Mouse (Mus musculus) midbrain, embryonic 13.5 days (tissue): ENCODE results near the gene Srgap2. TPM values are rescaled to one million over a fixed set of nuclear protein-coding genes. Genes with fewer than 3 reads are reported as not detected.

Source experiments
- ATAC-seq: fragments of 200-750 bp; cut with Nextera tagmentation; 2 replicates; pipeline ENCODE4 v1.8.0; 2017; ENCODE audit warnings: mild to moderate bottlenecking, moderate TSS enrichment, moderate library complexity
- H3K27ac ChIP-seq: fragments of 300-500 bp; sonication (generic); 2 replicates; pipeline ENCODE4 v1.5.1; 2015; ENCODE audit warnings: inconsistent platforms, mild to moderate bottlenecking, moderate library complexity
- H3K27me3 ChIP-seq: fragments of 300-500 bp; sonication (generic); 2 replicates; pipeline ENCODE4 v1.6.1; 2015; ENCODE audit warnings: mild to moderate bottlenecking, inconsistent platforms
- H3K36me3 ChIP-seq: fragments of 300-500 bp; sonication (generic); 2 replicates; pipeline ENCODE4 v1.6.1; 2015; ENCODE audit warnings: mild to moderate bottlenecking, inconsistent platforms
- H3K4me1 ChIP-seq: fragments of 300-500 bp; sonication (generic); replicated peaks from 2 replicates; pipeline ENCODE4 v1.6.1; 2015; ENCODE audit warnings: inconsistent platforms
- H3K4me2 ChIP-seq: fragments of 300-500 bp; sonication (generic); replicated peaks from 2 replicates; pipeline ENCODE4 v1.6.1; 2015; ENCODE audit warnings: moderate library complexity, mild to moderate bottlenecking, inconsistent platforms
- H3K4me3 ChIP-seq: fragments of 300-500 bp; sonication (generic); replicated peaks from 2 replicates; pipeline ENCODE4 v1.5.1; 2015; ENCODE audit warnings: mild to moderate bottlenecking, inconsistent platforms
- H3K9ac ChIP-seq: fragments of 300-500 bp; sonication (generic); replicated peaks from 2 replicates; pipeline ENCODE4 v1.6.1; 2015; ENCODE audit warnings: mild to moderate bottlenecking, inconsistent platforms
- H3K9me3 ChIP-seq: fragments of 300-500 bp; sonication (generic); 2 replicates; pipeline ENCODE4 v1.6.1; 2016; ENCODE audit warnings: mild to moderate bottlenecking, inconsistent platforms
- WGBS: fragments of 180-500 bp; shearing (Covaris S2); methylation state at CpG from one replicate; pipeline ENCODE4 v1.1.7; 2015; 5-methylcytosine and 5-hydroxymethylcytosine counted together
- polyA plus RNA-seq: library from polyadenylated mRNA; unstranded; fragments of >200 nt; fragmentation: Nextera tagmentation; extraction: Ambion mirVana; gene quantifications from 2 replicates; pipeline ENCODE4 v1.2.1, GENCODE M21; 2015

Gene Srgap2
- polyA plus RNA-seq, 1 experiment from 2014 or later, result 18.8 TPM

- Histone ChIP-seq H3K9me3 (no peaks in the 10 kb centered on the region), H3K36me3 (peaks cover 54% of the 10 kb centered on the region), H3K4me1 (no peaks in the 10 kb centered on the region), H3K9ac (no peak overlapping the region), H3K4me2 (no peak overlapping the region), H3K27me3 (no peaks in the 10 kb centered on the region), H3K27ac (no peak overlapping the region), H3K4me3 (no peak overlapping the region)
- no peak for ATAC-seq
- 94% methylated on average over 5 of the region's 5 CpGs for WGBS
These were observed 216.8 kb downstream of the Srgap2 start for GRCm38 (mm10) chr1:131310237-131310818.

- WGBS, result 100% methylated on average over 2 of the region's 2 CpGs
- Histone ChIP-seq H3K36me3 (peaks cover 49% of the 10 kb centered on the region), H3K27me3 (no peaks in the 10 kb centered on the region), H3K27ac (no peak overlapping the region), H3K9me3 (no peaks in the 10 kb centered on the region), H3K9ac (no peak overlapping the region), H3K4me3 (no peak overlapping the region), H3K4me1 (peaks cover under 1% of the 10 kb centered on the region; the same call in 1 of the 2 replicates), H3K4me2 (no peak overlapping the region)
- no peak for ATAC-seq
These were observed 226.4 kb downstream of the Srgap2 start for GRCm38 (mm10) chr1:131300750-131301149.

DNA sequence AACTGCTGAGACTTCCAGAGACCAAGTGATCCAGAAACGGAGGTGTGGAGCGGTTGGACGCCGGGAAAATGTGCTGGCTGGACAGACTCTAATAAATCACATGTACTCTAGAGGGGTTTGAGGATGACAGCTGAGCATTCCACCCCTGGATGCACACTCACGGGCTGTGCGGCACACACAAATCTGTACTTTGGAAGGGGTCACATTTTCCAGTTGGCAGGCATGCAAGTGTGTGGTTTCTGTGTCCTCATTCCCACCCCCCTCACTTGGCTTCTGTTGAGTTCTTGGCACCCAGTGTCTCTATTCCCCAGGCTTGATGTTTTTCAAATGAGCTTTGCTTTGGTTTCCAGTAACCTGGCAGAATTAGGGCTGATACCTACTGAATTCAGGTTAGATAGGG lies 227.4 kb downstream of the Srgap2 start:
- no peaks in the 10 kb centered on the region for H3K27me3 ChIP-seq
- no peak overlapping the region for H3K4me3 ChIP-seq
- WGBS, result 92% methylated on average over 6 of the region's 6 CpGs
- H3K9me3 ChIP-seq, result no peaks in the 10 kb centered on the region
- peaks cover 49% of the 10 kb centered on the region for H3K36me3 ChIP-seq
- H3K4me2 ChIP-seq, result no peak overlapping the region
- no peak for ATAC-seq
- H3K9ac ChIP-seq, result no peak overlapping the region
- no peak overlapping the region for H3K27ac ChIP-seq
- peaks cover 8% of the 10 kb centered on the region; the same call in 1 of the 2 replicates for H3K4me1 ChIP-seq

- no peak overlapping the region for H3K4me3 ChIP-seq
- no peak overlapping the region for H3K4me2 ChIP-seq
- no peaks in the 10 kb centered on the region for H3K9me3 ChIP-seq
- no peak overlapping the region for H3K9ac ChIP-seq
- H3K27ac ChIP-seq, result no peak overlapping the region
- WGBS, result 64% methylated on average over 3 of the region's 3 CpGs
- H3K4me1 ChIP-seq, result peaks cover 8% of the 10 kb centered on the region; the same call in 1 of the 2 replicates
- H3K36me3 ChIP-seq, result peaks cover 49% of the 10 kb centered on the region
- no peak for ATAC-seq
- H3K27me3 ChIP-seq, result no peaks in the 10 kb centered on the region
These were observed 227.9 kb downstream of the Srgap2 start for GRCm38 (mm10) chr1:131299240-131299639.

DNA sequence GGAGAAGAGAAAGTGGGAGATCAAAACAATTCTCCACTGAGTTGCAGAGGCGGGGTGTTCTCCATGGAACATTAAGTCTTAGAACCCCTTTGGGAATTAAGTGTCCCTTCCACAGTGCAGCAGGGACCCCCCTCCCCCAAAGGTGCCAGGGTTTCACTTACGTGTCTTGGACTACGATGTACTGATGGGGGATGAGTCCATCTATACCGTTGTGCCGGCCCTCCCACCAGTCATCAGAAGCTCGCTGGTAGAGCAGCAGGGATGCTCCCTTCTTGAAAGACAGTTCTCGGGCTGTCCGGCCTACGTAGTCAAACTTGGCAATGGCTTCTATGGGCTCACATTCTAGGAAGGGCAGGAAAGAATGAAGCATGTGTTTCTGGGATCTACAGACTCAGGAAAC lies 229.0 kb downstream of the Srgap2 start:
- Histone ChIP-seq H3K27me3 (no peaks in the 10 kb centered on the region), H3K27ac (no peak overlapping the region), H3K9me3 (no peaks in the 10 kb centered on the region), H3K36me3 (peaks cover 50% of the 10 kb centered on the region), H3K9ac (no peak overlapping the region), H3K4me2 (no peak overlapping the region), H3K4me3 (no peak overlapping the region), H3K4me1 (peaks cover 8% of the 10 kb centered on the region; the same call in 1 of the 2 replicates)
- WGBS, result 94% methylated on average over 9 of the region's 9 CpGs
- ATAC-seq, result no peak

- Histone ChIP-seq H3K4me2 (no peak overlapping the region), H3K36me3 (peaks cover 64% of the 10 kb centered on the region), H3K27ac (no peak overlapping the region), H3K9me3 (no peaks in the 10 kb centered on the region), H3K4me3 (no peak overlapping the region), H3K27me3 (no peaks in the 10 kb centered on the region), H3K9ac (no peak overlapping the region), H3K4me1 (peaks cover 8% of the 10 kb centered on the region; the same call in 1 of the 2 replicates)
- 95% methylated on average over 7 of the region's 7 CpGs for WGBS
- no peak for ATAC-seq
These were observed 230.4 kb downstream of the Srgap2 start for GRCm38 (mm10) chr1:131296726-131297125.

GRCm38 (mm10) chr1:131295200-131295599 lies 232.0 kb downstream of the Srgap2 start:
- WGBS, result 68% methylated on average over 8 of the region's 8 CpGs
- Histone ChIP-seq H3K4me1 (peaks cover 8% of the 10 kb centered on the region; the same call in 1 of the 2 replicates), H3K9me3 (no peaks in the 10 kb centered on the region), H3K4me3 (no peak overlapping the region), H3K27ac (no peak overlapping the region), H3K36me3 (peaks cover 60% of the 10 kb centered on the region), H3K4me2 (no peak overlapping the region), H3K9ac (no peak overlapping the region), H3K27me3 (no peaks in the 10 kb centered on the region)
- ATAC-seq, result 0 out of 2 replicates have a peak, but pooled peaks have one; percentile 25

DNA sequence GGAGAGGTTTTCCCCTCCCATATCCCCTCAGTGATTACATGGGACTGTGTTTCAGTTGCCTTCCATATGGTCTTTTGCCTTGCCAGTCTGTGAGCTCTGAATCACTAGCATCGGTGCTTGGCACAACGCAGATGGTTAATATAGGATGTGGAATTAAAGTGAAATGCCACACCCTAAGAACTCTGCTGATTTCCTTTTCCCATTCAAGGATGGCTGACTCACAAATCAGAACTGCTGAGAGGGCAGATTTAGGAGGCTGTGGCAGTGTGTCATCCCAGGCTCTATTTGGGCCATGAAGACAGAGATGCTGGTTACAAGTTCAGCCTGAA lies 233.3 kb downstream of the Srgap2 start:
- no peak overlapping the region for H3K9ac ChIP-seq
- H3K4me2 ChIP-seq, result no peak overlapping the region
- H3K36me3 ChIP-seq, result peaks cover 54% of the 10 kb centered on the region
- H3K9me3 ChIP-seq, result no peaks in the 10 kb centered on the region
- H3K4me3 ChIP-seq, result no peak overlapping the region
- WGBS, result 93% methylated on average over 2 of the region's 2 CpGs
- peaks cover 8% of the 10 kb centered on the region; the same call in 1 of the 2 replicates for H3K4me1 ChIP-seq
- ATAC-seq, result no peak
- no peaks in the 10 kb centered on the region for H3K27me3 ChIP-seq
- no peak overlapping the region for H3K27ac ChIP-seq

DNA sequence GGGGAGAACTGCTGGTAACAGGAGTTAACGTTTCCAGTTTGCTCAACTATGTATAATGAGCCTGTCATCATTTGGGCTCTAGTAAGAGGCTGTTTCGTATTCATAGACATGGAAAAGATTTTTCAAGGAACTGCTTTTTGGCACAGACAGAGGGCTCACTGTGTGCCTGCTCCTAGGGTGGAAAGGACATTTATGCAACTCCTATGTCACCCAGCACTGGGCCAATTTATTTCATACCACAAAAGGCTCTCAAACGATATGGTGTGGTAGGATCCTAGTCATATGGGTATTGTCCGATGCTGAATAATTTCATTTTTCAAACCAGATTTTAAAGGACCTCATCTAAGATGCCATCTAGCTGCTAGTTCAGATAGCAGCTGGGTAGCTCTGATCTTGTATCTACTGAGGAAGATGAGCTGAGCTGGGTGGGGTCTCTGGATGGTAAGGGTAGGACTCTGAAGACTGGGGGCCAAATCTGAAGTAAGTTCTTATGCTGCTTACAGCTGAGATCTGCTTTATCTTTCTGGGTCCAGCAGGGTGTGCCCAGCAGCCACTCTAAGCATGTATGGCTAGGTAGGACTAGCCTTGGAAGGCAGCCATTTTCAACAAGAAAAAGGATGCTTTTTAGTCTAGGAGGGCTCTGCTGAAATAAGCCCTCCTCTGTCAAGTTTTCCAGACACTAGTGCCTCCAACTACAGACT lies 233.8 kb downstream of the Srgap2 start:
- Histone ChIP-seq H3K4me2 (no peak overlapping the region), H3K4me3 (no peak overlapping the region), H3K9me3 (no peaks in the 10 kb centered on the region), H3K4me1 (peaks cover 8% of the 10 kb centered on the region; the same call in 1 of the 2 replicates), H3K36me3 (peaks cover 56% of the 10 kb centered on the region), H3K27me3 (no peaks in the 10 kb centered on the region), H3K27ac (no peak overlapping the region), H3K9ac (no peak overlapping the region)
- ATAC-seq, result no peak
- WGBS, result 90% methylated on average over 4 of the region's 4 CpGs

GRCm38 (mm10) chr1:131290648-131291047 lies 236.5 kb downstream of the Srgap2 start:
- Histone ChIP-seq H3K9ac (no peak overlapping the region), H3K4me1 (peaks cover 6% of the 10 kb centered on the region; the same call in 1 of the 2 replicates), H3K27ac (no peak overlapping the region), H3K36me3 (peaks cover 31% of the 10 kb centered on the region), H3K4me3 (no peak overlapping the region), H3K4me2 (no peak overlapping the region), H3K27me3 (no peaks in the 10 kb centered on the region), H3K9me3 (no peaks in the 10 kb centered on the region)
- WGBS, result 50% methylated on average over 2 of the region's 2 CpGs
- no peak for ATAC-seq

GRCm38 (mm10) chr1:131288938-131289337 lies 238.2 kb downstream of the Srgap2 start:
- no peak overlapping the region for H3K27ac ChIP-seq
- no peak overlapping the region for H3K4me2 ChIP-seq
- no peaks in the 10 kb centered on the region for H3K9me3 ChIP-seq
- H3K27me3 ChIP-seq, result no peaks in the 10 kb centered on the region
- no peak for ATAC-seq
- H3K4me1 ChIP-seq, result 0 out of 2 replicates have a peak, but pooled peaks cover 3% of the 10 kb centered on the region
- H3K9ac ChIP-seq, result no peak overlapping the region
- WGBS, result 92% methylated on average over 6 of the region's 6 CpGs
- peaks cover 31% of the 10 kb centered on the region for H3K36me3 ChIP-seq
- H3K4me3 ChIP-seq, result no peak overlapping the region

- H3K27ac ChIP-seq, result no peak overlapping the region
- no peaks in the 10 kb centered on the region for H3K27me3 ChIP-seq
- H3K36me3 ChIP-seq, result peaks cover 21% of the 10 kb centered on the region
- H3K4me3 ChIP-seq, result no peak overlapping the region
- WGBS, result 77% methylated on average over 2 of the region's 2 CpGs
- ATAC-seq, result no peak
- H3K9me3 ChIP-seq, result no peaks in the 10 kb centered on the region
- 0 out of 2 replicates have a peak, but pooled peaks cover 3% of the 10 kb centered on the region for H3K4me1 ChIP-seq
- H3K9ac ChIP-seq, result no peak overlapping the region
- H3K4me2 ChIP-seq, result no peak overlapping the region
These were observed 239.9 kb downstream of the Srgap2 start for GRCm38 (mm10) chr1:131287267-131287666.
